Mouse (Mus musculus): Measurements from ENCODE around the gene Vps25.

Gene Vps25

DNA sequence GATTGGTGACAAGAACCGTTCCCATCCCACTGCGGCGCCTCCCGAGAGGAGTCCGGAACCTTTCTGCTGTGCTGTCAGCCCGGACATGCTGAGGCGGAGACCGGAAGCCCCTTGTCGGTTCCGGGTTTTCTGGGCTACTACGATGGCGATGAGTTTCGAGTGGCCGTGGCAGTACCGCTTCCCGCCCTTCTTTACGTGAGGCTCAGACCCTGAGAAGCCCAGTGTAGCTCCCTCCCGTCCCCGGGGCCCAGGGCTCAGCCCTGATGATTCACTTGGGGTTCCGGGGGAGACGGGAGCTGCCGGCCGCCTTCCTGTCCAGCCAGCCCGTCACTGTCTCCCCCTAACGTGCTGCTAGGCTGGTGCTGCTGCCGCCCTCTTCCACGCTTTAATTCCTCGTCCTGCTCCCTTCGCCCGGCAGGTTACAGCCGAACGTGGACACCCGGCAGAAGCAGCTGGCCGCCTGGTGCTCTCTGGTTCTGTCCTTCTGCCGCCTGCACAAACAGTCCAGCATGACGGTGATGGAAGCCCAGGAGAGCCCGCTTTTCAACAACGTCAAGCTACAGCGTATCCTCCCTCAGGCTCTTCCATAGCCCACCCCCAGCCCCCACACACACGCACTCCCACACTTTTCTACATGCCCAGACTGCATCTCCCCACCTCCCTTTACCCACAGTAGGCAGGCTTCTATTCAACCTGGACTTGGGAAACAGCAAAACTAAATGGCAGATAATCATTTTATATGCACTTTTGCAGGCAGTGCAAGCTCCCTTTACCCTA, at the start of gene Vps25:
Vps25 (plus strand) TSS at position 95 of the 777 bp plus-strand sequence.
- peak; percentile 76 for DNase-seq

DNA sequence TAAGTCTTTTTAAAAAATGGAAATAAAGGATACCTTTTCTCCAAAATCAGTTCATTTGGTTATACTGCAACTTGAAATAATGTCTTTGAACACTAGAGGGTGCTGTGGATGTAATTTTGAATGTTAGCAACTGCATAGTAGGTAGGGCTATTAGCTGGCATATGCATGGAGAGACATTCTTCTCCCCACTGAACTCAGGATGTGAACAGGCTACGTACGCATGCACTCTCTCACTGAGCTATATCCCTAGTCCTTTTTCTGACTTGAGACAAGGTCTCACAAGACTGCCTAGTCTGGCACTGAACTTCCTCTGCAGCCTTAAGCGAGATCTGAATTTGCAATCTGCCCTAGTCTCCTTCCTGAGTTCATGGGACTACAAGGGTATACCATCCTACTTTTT, 41.5 kb upstream of the Vps25 start:
- DNase-seq, result no peak

DNA sequence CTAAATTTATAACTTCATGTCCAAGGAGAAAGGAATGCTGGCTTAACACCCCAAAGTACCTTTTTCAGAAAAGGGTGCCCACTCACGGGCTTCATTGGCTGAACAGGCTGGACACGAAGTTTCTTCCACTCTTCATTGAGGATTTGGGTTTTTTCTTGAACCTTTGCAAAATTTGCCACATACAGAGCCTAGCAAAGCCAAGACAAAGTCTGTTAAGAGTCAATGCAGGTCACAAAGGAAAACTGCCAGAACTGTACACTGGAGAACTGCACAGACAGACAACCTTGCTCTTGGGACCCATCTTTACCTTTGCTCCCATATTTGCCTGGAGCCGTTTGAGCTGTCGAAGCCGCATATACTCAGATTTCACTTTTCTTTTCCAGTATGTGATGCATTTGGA, 36.6 kb upstream of the Vps25 start:
- DNase-seq, result no peak

DNA sequence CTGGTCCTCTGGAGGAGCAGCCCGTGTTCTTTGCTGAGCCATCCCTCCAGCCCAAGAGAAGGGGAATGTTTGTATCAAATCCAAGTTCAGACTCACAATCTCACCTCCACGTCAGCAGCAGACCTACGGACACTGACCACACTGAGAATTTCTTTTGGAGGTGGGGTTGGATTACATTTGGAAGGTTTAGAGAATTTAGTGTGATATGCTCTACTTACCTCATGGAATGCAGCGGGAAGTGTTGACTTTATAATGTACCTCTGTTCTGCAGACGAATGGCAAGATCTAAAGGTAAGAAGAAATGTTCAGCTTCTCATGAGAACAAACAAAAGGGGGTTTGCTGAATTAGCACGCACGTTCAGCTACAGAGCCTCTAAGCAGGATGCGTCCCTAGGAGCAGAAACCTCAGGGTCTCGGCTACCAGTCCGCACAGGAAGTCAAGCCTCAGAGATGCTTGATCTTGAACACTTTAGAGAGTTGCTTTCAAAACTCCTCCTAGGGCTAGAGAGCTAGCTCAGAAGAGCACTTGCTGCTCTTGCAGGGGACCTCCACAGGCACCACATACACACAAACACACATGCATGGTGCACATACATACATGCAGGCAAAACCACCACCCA, 35.0 kb upstream of the Vps25 start:
- DNase-seq, result no peak

DNA sequence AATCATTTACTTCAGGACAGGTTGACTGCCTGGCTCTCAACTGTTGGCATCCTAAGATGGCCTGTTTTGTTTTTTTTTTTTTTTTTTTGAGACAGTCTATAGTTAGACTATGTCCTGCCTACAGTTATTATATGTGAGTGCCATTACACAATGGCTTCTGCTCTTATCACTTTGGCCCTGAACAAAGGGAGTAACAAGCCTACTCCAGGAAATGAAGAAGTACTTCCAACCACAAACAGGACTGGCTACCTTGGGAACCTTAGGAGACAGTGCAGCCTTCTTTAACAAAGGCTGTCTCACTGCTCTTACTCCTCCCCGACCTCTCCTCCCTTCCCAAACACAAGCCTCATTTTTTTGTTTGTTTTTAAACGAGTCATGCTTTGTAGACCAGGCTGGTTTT, 32.7 kb upstream of the Vps25 start:
- no peak for DNase-seq

DNA sequence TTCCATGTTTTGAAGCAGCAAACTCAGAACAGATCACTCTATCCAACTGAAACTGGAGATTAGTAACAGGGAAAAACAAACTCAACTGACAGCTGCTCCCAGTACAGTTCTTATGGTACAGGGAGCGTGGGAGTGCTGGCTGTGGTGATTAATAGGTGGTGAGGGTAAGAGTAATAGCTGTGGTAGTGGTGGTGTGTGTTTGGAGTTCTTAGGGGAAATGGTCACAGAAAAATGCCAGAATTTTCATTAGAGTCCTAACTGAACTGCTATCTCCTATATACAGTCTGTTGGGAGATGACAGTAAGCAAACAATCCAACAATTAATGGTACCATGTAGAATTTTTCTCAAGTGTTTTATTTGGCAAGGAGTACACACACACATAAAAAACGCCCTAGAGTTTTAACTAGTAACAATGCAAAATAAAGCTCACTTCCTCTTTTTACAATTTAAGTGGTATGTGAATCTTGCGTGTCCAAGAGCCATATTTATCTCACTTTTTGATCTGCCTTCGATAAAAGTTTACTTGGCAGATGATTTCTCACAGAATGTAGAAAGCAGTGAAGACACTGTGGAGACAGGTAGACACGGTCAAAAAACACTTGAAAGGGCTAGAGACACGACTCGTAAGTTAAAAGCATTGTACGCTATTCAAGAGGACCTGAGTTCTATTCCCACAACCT, 32.1 kb upstream of the Vps25 start:
- DNase-seq, result no peak

DNA sequence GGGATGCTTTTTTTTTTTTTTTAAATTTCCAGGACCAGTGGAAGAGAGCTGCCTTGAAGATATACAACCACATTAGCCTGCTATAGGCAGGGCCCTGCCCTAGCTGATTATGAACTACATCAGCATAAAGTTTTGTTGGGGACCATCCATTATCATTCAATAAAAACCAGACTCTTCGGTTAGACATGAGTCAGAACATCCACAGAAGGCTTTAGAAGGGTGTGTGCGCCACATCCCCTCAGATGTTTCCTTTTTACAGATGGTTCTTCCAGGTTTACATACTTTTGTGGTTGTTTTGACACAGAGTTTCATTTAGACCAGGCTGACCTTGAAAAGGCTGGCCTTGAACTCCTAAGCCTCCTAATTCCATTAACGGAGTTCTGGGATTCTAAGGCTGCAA, 29.2 kb upstream of the Vps25 start:
- no peak for DNase-seq

DNA sequence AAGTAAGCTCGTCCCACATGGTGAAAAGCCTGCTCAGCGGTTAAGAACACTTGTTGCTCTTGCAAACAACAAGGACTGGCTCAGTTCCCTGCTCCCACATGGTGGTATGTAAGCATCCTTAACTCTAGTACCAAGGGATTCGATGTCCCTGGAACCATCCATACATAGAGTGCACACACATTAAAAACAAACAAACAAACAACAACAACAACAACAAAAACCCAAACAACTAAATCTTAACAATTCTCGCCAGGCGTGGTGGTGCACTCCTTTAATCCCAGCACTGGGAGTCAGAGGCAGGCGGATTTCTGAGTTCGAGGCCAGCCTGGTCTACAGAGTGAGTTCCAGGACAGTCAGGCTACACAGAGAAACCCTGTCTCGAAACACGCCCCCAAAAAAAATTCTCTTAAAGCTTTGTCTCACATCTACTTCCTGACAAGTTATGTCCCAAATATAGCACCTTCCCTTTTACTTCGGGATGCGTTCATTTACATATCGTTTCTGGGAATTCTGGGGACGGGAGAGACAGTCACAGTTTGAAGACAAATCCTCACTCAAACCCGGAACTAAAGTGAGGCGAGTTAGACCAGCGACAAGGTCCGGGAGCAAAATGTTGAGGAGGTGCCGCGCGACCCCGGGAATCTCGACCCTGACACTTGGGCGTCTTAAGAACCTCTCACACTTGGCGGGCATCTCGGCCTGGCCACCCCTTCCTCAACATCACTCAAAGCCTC, 28.0 kb upstream of the Vps25 start:
- no peak for DNase-seq

DNA sequence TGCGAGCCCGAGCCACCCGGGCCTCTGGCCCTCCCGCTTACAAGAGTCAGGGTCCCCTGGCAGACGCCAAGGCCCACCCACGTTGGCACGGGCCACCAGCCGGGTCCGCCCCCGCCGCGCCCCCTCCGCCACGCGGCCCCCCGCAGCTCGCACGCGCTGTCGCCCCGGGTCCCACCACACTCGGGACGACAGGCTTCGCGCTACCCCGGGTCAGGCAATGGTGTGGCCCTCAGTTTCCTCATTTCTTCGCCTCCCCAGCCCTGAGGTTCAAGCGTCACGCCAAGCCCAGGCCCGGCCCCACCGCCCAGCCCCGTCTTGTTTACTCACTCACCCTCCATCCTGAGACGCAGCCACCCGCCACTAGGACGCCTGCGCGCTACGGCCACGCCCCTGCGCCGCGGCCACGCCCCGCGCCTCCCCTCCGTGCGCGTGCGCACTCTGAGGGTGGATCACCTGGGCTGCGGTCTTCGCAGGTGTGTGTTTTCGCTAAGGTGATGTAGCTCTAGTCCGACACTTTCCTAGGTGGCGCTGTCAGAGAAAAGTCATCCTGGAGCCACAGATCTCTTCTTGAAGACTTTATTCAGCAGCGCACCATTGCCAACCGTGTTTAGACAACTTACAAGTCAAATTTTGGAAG, 27.3 kb upstream of the Vps25 start, which contains the start of gene Ezh1:
Ezh1 (minus strand) TSS at position 399 of the 637 bp plus-strand sequence.
- DNase-seq, result peak; percentile 95

DNA sequence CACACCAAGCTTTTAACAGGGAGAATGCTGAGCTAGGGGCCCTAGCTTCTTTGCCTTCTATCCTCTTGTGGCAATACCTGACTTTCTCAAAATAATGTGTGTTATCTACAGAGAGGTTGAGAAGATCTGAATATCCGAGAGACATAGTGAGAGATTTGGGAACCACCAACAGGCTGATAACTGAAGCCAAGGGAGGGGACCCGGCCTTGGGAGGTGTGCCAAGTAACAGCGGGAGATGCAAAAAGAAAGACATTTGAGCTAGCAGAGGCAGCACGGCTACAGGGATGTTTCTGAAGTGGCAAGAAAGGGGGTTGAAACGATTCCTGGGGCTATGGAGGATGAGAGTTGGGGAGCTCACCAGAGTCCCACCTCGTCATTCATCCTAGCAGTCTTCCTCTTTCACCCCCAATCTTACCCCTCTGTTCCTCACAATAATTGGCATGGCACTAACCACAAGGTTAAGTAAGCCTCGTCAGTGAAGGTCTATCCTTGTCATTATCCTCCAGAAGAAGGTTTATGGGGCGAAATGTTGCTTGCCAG, 24.1 kb upstream of the Vps25 start:
- no peak for DNase-seq

DNA sequence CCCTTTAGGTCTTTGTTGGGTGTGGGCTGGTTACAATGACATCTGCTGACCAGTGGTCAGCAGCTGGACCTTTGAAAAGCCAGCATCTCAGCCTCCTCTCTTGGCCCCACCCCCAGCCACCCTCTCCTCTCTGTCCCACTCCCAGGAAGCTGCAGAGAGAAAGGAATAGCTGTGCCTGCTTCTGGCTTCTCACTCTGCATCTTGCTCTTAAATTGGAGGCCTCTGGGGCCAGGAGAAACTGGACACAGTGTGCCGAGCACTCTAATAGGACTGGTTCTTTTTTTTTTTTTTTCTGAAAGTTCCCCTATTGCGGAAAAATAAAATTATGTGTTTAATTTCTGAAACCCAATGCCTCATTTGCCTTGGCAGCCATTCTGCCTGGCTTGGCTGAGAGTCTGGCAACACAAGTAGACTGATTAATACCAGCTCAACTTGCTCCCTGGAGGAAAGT, 23.4 kb upstream of the Vps25 start:
- DNase-seq, result no peak

DNA sequence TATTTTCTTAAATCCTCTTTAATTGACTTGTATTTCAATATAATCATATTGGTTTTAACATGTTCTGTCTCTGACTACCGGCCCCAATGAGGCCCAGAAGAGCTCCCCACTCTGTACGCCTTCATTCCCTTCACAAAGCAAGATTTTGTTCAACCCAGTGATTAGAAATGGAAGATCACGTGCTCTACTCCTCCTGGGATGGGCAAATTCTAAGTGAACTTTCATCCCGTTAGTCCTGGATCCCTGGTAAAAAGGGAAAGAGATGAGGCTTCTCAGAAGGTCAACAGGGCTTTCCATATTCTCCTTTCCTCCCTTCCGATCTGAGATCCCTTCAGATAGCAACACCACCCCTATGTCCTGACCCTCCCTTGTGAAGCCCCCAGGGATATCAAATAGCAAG, 23.0 kb upstream of the Vps25 start:
- no peak for DNase-seq

DNA sequence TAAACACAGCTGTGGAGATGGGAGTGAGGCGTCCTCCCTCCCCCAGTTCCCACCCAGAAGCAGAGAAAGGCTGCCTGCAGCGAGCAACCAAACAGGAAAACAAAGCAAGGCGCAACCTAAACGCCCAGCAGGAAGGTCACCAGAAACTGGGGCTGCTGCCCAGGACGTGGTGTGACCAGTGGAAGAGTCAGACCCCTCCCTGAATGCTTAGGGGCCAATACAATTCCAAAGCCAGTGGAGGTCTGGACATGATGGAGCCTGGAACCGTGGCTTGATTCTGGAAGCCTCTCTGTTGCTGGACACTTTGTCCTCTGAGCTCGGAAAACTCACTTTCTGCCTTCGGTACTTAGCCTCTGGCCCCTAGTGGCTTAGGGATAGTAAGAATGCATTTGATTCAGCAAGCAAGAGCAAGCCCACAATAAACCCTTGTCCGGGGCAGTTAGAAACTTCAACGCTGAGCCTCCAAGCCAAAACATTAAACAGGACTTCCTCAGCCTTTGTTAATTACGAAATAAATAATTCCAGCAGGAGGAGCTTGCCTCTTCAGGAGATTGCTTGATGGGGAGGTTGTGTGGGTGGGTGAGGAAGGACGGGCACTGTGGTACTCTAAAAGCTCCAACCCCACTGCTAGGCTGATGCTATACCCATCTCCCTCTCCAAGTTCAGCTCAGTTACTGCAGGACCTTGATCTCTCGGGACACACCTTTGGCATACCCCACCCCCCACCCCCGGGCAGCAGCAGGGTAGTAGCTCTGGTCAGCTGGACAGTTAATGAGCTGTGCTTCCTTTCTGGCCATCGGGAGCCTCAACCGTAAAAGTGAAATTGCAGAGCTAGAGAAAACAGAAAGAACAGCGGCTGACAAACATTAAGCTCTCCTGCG, 22.3 kb upstream of the Vps25 start:
- no peak for DNase-seq

DNA sequence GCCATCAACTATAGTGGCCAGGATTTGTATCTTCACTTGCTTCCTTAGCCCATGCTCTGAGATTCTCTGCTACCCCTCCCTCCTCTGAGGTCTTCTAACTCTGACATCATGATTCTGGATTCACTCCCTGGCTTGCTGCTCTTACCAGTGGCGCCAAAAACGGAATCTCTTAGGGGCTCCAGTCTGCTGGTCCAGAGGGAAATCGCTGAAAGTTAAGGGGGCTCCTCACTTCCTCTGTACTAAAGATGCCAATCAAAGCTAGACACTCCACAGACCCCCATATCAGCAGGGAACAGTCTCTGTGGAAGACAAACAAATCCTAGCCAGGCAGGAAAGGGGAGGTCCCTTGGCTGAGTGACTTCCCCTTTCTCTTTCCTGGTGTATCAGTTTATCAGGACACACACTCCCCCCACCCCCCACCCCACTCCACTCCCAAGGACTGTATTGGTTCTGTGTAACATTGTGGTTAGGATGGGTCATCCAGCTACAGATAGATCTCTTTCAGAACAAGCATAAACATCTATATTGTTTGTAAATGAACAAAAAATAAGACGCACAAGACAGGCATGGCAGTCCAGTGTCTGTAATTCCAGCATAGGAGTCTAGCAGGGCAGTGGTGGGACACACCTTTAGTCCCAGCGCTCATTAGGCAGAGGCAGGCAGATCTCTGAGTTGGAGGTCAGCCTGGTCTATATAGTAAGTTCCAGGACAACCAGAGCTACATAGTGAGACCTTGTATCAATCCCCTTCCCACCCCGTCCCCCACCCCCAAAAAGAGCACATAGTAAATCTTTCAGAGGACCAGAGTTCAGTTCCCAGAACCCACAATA, 21.3 kb upstream of the Vps25 start:
- no peak for DNase-seq

DNA sequence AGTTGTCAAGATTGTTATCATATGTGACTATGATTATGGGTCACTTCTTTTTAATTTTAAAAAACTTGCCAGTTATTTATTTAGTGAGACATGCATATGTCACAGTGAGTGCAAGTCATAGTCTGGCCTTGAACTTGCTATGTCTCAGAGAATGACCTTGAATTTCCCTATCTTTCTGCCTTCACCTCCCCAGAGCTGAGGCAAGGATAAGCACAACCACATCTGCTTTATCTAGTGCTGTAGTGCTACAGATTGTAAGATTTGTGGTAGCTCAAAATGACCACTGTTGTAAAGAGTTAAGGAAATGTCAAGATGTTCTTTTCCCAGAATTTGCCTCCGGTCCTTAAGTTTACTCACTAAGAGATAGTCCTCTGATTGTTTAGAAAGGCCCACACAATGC, 20.3 kb upstream of the Vps25 start:
- DNase-seq, result no peak

DNA sequence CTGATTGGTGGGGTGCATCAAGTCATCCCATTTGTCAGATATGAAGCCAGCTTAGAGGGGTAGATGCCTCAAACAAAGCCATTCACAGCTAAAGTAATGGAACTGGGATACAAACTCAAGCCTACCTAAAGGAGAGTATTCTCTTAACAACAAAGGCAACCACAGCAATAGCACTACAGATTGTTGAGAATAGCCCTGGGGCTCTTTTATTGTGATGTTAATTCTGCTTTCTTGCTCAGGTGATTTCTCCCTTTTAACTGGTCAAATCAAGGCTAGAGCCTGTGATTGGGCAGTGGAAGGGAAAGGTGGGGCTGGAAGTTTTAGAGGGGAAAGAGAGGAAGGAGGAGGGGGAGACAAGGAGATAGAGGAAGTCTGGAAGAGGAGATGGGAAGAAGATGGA, 19.4 kb upstream of the Vps25 start:
- DNase-seq, result no peak

DNA sequence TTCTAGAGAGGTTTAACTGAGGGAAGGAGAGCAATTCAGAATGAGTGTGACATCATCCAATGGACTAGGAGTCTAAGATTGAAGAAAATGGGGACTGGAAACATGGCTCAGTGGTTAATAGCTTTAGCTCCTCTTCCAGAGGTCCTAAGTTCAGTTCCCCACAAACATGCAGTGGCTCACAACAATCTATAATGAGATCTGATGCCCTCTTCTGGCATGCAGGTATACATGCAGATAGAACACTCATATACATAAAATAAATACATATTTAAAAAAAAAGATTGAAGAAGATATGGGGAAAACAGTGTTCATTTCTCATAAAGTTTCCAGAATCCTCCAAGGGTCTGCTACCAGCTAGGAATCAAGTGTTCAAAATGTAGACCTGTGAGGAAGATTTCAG, 18.1 kb upstream of the Vps25 start:
- no peak for DNase-seq

DNA sequence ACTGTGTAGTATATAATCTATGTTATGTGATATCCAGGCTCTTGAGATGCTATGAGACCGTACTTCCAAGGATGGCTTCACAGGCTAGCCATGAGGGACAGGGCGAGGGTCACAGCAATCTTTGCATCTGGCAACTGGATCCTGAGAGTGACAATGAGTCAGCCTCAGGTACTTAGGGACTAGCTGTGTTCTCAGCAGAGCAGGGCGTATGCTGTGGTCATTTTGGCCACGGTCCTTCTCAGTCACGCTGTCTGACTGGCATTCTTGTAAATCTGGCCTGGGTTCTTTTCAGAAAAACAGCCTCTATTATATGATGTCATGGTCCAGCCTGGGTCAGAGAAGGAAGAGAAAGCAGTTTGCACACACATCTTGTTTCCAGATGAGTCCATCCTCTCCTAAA, 16.7 kb upstream of the Vps25 start:
- DNase-seq, result no peak

DNA sequence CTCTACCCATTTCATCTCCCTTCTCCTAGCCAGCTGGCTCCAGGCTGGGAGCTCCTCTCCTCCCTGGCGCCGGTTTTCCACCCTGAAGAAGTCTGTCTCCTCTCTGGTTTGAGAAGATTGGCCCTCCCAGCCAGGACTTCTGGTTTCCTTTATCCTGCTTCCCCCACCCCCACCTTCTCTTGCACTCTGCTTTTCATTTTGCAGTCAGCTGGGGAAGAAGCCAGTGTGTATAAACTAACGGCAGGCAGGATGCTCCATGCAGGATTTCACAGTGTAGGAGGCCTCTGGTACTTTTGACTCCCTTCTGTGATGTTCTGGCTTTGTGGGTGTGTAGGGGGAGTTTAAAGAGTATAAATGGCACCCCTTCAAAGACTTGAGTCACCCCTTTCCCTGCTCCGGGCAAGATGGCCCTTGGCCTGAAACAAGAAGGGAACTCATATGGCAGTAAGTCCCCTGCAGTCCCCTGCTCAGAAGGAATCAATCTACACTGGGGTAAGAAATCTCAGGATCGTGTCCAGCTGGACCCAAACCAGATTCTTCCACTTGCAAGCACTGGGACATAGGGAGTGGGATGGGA, 15.3 kb upstream of the Vps25 start:
- no peak for DNase-seq

DNA sequence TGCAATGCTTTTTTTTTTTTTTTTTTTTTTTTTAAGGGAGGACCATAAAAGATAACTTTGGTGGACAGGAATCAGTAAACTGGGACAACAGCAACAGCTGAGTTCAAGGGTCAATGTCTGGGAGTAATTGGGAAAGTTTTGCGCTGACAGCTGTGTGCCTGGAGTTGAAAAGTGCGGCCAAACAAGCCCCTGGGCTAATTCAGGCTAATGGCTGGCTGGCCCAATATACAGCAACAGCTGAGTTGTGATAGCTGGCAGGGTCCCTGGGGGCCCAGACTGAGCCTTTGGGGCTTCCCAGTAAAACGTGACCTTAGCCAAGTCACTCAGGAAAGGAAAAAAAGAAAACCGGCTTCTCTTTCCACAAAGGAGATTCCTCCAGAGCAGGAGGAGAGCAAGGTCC, 8.4 kb upstream of the Vps25 start:
- DNase-seq, result no peak

All from cerebellum, adult 11 months (tissue).